Mouse (Mus musculus) liver, embryonic 12.5 days (tissue): Measurements from ENCODE around the gene Fadd. TPM values are rescaled to one million over a fixed set of nuclear protein-coding genes. Genes with fewer than 3 reads are reported as not detected.

Experiments used
- ATAC-seq: fragments of 200-750 bp; cut with Nextera tagmentation; 2 replicates; pipeline ENCODE4 v1.8.0; 2017; ENCODE audit warnings: moderate number of reproducible peaks, mild to moderate bottlenecking, moderate library complexity
- H3K27ac ChIP-seq: fragments of 300-500 bp; sonication (generic); 2 replicates; pipeline ENCODE4 v1.5.1; 2016; ENCODE audit warnings: mild to moderate bottlenecking
- H3K27me3 ChIP-seq: fragments of 300-500 bp; sonication (generic); replicated peaks from 2 replicates; pipeline ENCODE4 v1.6.1; 2016; ENCODE audit warnings: mild to moderate bottlenecking, moderate library complexity
- H3K36me3 ChIP-seq: fragments of 300-500 bp; sonication (generic); 2 replicates; pipeline ENCODE4 v1.6.1; 2016; ENCODE audit warnings: mild to moderate bottlenecking, moderate library complexity
- H3K4me1 ChIP-seq: fragments of 300-500 bp; sonication (generic); 2 replicates; pipeline ENCODE4 v1.6.1; 2016
- H3K4me2 ChIP-seq: fragments of 300-500 bp; sonication (generic); 2 replicates; pipeline ENCODE4 v1.6.1; 2016; ENCODE audit warnings: mild to moderate bottlenecking, moderate library complexity
- H3K4me3 ChIP-seq: fragments of 300-500 bp; sonication (generic); 2 replicates; pipeline ENCODE4 v1.5.1; 2016; ENCODE audit warnings: mild to moderate bottlenecking, moderate library complexity
- H3K9ac ChIP-seq: fragments of 300-500 bp; sonication (generic); 2 replicates; pipeline ENCODE4 v1.6.1; 2016; ENCODE audit warnings: mild to moderate bottlenecking, moderate library complexity
- H3K9me3 ChIP-seq: fragments of 300-500 bp; sonication (generic); replicated peaks from 2 replicates; pipeline ENCODE4 v1.6.1; 2016; ENCODE audit warnings: mild to moderate bottlenecking, moderate library complexity
- WGBS: fragments of 180-500 bp; shearing (Covaris S2); methylation state at CpG from one replicate; pipeline ENCODE4 v1.1.7; 2016; ENCODE audit not compliant: insufficient replicate concordance; 5-methylcytosine and 5-hydroxymethylcytosine counted together
- polyA plus RNA-seq: library from polyadenylated mRNA; unstranded; fragments of >200 nt; fragmentation: Nextera tagmentation; extraction: Ambion mirVana; gene quantifications from 2 replicates; pipeline ENCODE4 v1.2.1, GENCODE M21; 2016

Fadd gene
- polyA plus RNA-seq, 1 experiment from 2014 or later: 8.0 TPM

GRCm38 (mm10) chr7:144609568-144609967 lies 27.3 kb upstream of the Fadd start:
- WGBS: 63% methylated on average over 7 of the region's 7 CpGs
- Histone ChIP-seq H3K4me3 (no peak overlapping the region), H3K4me1 (no peaks in the 10 kb centered on the region), H3K9me3 (no peaks in the 10 kb centered on the region), H3K9ac (no peak overlapping the region), H3K27ac (no peak overlapping the region), H3K4me2 (no peak overlapping the region), H3K27me3 (no peaks in the 10 kb centered on the region), H3K36me3 (0 out of 2 replicates have a peak, but pooled peaks cover 3% of the 10 kb centered on the region)
- no peak for ATAC-seq

GRCm38 (mm10) chr7:144607862-144608261 lies 25.6 kb upstream of the Fadd start:
- H3K4me2 ChIP-seq: no peak overlapping the region
- no peaks in the 10 kb centered on the region for H3K9me3 ChIP-seq
- no peak overlapping the region for H3K4me3 ChIP-seq
- no peak overlapping the region for H3K9ac ChIP-seq
- WGBS: 76% methylated on average over 15 of the region's 15 CpGs
- ATAC-seq: no peak
- H3K27me3 ChIP-seq: no peaks in the 10 kb centered on the region; the same call in 1 of the 2 replicates
- H3K36me3 ChIP-seq: no peaks in the 10 kb centered on the region
- H3K27ac ChIP-seq: no peak overlapping the region
- no peaks in the 10 kb centered on the region for H3K4me1 ChIP-seq

GRCm38 (mm10) chr7:144604735-144605134 lies 22.5 kb upstream of the Fadd start:
- Histone ChIP-seq H3K27ac (no peak overlapping the region), H3K9ac (no peak overlapping the region), H3K36me3 (peaks cover 2% of the 10 kb centered on the region; the same call in 1 of the 2 replicates), H3K4me2 (no peak overlapping the region), H3K4me3 (no peak overlapping the region), H3K27me3 (no peaks in the 10 kb centered on the region; the same call in 1 of the 2 replicates), H3K9me3 (no peaks in the 10 kb centered on the region), H3K4me1 (no peaks in the 10 kb centered on the region)
- 62% methylated on average over 4 of the region's 4 CpGs for WGBS
- ATAC-seq: no peak

GRCm38 (mm10) chr7:144604291-144604690 lies 22.0 kb upstream of the Fadd start:
- no peak for ATAC-seq
- Histone ChIP-seq H3K4me2 (no peak overlapping the region), H3K36me3 (peaks cover 2% of the 10 kb centered on the region; the same call in 1 of the 2 replicates), H3K9me3 (no peaks in the 10 kb centered on the region), H3K4me3 (no peak overlapping the region), H3K4me1 (no peaks in the 10 kb centered on the region), H3K27me3 (no peaks in the 10 kb centered on the region; the same call in 1 of the 2 replicates), H3K9ac (no peak overlapping the region), H3K27ac (no peak overlapping the region)
- WGBS: 73% methylated on average over 2 of the region's 2 CpGs

GRCm38 (mm10) chr7:144600333-144600900 lies 18.2 kb upstream of the Fadd start:
- H3K36me3 ChIP-seq: peaks cover 2% of the 10 kb centered on the region; the same call in 1 of the 2 replicates
- no peaks in the 10 kb centered on the region for H3K9me3 ChIP-seq
- no peaks in the 10 kb centered on the region; the same call in 1 of the 2 replicates for H3K27me3 ChIP-seq
- no peak overlapping the region for H3K9ac ChIP-seq
- no peaks in the 10 kb centered on the region for H3K4me1 ChIP-seq
- H3K4me3 ChIP-seq: no peak overlapping the region
- no peak overlapping the region for H3K27ac ChIP-seq
- ATAC-seq: no peak
- 64% methylated on average over 6 of the region's 6 CpGs for WGBS
- no peak overlapping the region for H3K4me2 ChIP-seq

GRCm38 (mm10) chr7:144589508-144589907 lies 7.2 kb upstream of the Fadd start:
- H3K9ac ChIP-seq: no peak overlapping the region
- no peak overlapping the region for H3K4me2 ChIP-seq
- H3K4me3 ChIP-seq: no peak overlapping the region
- peaks cover 11% of the 10 kb centered on the region; the same call in 1 of the 2 replicates for H3K27me3 ChIP-seq
- ATAC-seq: no peak
- H3K36me3 ChIP-seq: 0 out of 2 replicates have a peak, but pooled peaks cover 6% of the 10 kb centered on the region
- H3K9me3 ChIP-seq: no peaks in the 10 kb centered on the region
- WGBS: 62% methylated on average over 3 of the region's 3 CpGs
- H3K27ac ChIP-seq: no peak overlapping the region
- H3K4me1 ChIP-seq: no peaks in the 10 kb centered on the region

- H3K4me3 ChIP-seq: no peak overlapping the region
- H3K27ac ChIP-seq: no peak overlapping the region
- H3K27me3 ChIP-seq: peaks cover 13% of the 10 kb centered on the region; the same call in 1 of the 2 replicates
- H3K9ac ChIP-seq: no peak overlapping the region
- H3K9me3 ChIP-seq: no peaks in the 10 kb centered on the region
- WGBS: 14% methylated on average over 2 of the region's 2 CpGs
- H3K4me1 ChIP-seq: peaks cover 13% of the 10 kb centered on the region
- H3K36me3 ChIP-seq: 0 out of 2 replicates have a peak, but pooled peaks cover 4% of the 10 kb centered on the region
- no peak for ATAC-seq
- no peak overlapping the region for H3K4me2 ChIP-seq
These were observed 5.0 kb upstream of the Fadd start for GRCm38 (mm10) chr7:144587291-144587690.

GRCm38 (mm10) chr7:144585648-144586047 lies 3.4 kb upstream of the Fadd start:
- Histone ChIP-seq H3K27me3 (peaks cover 13% of the 10 kb centered on the region; the same call in 1 of the 2 replicates), H3K4me1 (peaks cover 24% of the 10 kb centered on the region), H3K27ac (no peak overlapping the region), H3K36me3 (peaks cover 4% of the 10 kb centered on the region), H3K4me3 (no peak overlapping the region), H3K9ac (no peak overlapping the region), H3K9me3 (no peaks in the 10 kb centered on the region), H3K4me2 (no peak overlapping the region)
- ATAC-seq: no peak
- 11% methylated on average over 6 of the region's 6 CpGs for WGBS

- H3K4me3 ChIP-seq: no peak overlapping the region
- no peak overlapping the region for H3K27ac ChIP-seq
- H3K36me3 ChIP-seq: peaks cover 24% of the 10 kb centered on the region
- ATAC-seq: no peak
- peaks cover 27% of the 10 kb centered on the region for H3K4me1 ChIP-seq
- H3K9ac ChIP-seq: no peak overlapping the region
- 4% methylated on average over 4 of the region's 4 CpGs for WGBS
- H3K4me2 ChIP-seq: peak overlapping the region; percentile 90
- H3K27me3 ChIP-seq: peaks cover 13% of the 10 kb centered on the region; the same call in 1 of the 2 replicates
- H3K9me3 ChIP-seq: no peaks in the 10 kb centered on the region
These were observed 1.4 kb upstream of the Fadd start for GRCm38 (mm10) chr7:144583619-144584018.

GRCm38 (mm10) chr7:144581559-144582283 lies 542 bp downstream of the Fadd start:
- ATAC-seq: peak; percentile 87
- H3K36me3 ChIP-seq: peaks cover 24% of the 10 kb centered on the region
- H3K4me3 ChIP-seq: peak overlapping the region; percentile 81
- peak overlapping the region; percentile 90 for H3K4me2 ChIP-seq
- peaks cover 8% of the 10 kb centered on the region; the same call in 1 of the 2 replicates for H3K27me3 ChIP-seq
- under 1% methylated on average over 43 of the region's 43 CpGs for WGBS
- peak overlapping the region; percentile 82 for H3K9ac ChIP-seq
- no peaks in the 10 kb centered on the region for H3K9me3 ChIP-seq
- peak overlapping the region; percentile 91 for H3K27ac ChIP-seq
- H3K4me1 ChIP-seq: peaks cover 27% of the 10 kb centered on the region

- no peak for ATAC-seq
- Histone ChIP-seq H3K27ac (no peak overlapping the region), H3K4me2 (no peak overlapping the region), H3K27me3 (no peaks in the 10 kb centered on the region), H3K4me3 (no peak overlapping the region), H3K9ac (no peak overlapping the region), H3K9me3 (no peaks in the 10 kb centered on the region), H3K4me1 (peaks cover 19% of the 10 kb centered on the region), H3K36me3 (peaks cover 24% of the 10 kb centered on the region)
- WGBS: 74% methylated on average over 5 of the region's 5 CpGs
These were observed 4.4 kb downstream of the Fadd start for GRCm38 (mm10) chr7:144577876-144578275.

GRCm38 (mm10) chr7:144572234-144572633 lies 10.0 kb downstream of the Fadd start:
- Histone ChIP-seq H3K9ac (no peak overlapping the region), H3K4me3 (no peak overlapping the region), H3K36me3 (no peaks in the 10 kb centered on the region), H3K4me2 (no peak overlapping the region), H3K9me3 (no peaks in the 10 kb centered on the region), H3K4me1 (no peaks in the 10 kb centered on the region), H3K27ac (no peak overlapping the region), H3K27me3 (peaks cover 14% of the 10 kb centered on the region)
- no peak for ATAC-seq
- WGBS: 60% methylated on average over 5 of the region's 5 CpGs
